Mouse (Mus musculus): ENCODE data around the gene Ahdc1.

DNA sequence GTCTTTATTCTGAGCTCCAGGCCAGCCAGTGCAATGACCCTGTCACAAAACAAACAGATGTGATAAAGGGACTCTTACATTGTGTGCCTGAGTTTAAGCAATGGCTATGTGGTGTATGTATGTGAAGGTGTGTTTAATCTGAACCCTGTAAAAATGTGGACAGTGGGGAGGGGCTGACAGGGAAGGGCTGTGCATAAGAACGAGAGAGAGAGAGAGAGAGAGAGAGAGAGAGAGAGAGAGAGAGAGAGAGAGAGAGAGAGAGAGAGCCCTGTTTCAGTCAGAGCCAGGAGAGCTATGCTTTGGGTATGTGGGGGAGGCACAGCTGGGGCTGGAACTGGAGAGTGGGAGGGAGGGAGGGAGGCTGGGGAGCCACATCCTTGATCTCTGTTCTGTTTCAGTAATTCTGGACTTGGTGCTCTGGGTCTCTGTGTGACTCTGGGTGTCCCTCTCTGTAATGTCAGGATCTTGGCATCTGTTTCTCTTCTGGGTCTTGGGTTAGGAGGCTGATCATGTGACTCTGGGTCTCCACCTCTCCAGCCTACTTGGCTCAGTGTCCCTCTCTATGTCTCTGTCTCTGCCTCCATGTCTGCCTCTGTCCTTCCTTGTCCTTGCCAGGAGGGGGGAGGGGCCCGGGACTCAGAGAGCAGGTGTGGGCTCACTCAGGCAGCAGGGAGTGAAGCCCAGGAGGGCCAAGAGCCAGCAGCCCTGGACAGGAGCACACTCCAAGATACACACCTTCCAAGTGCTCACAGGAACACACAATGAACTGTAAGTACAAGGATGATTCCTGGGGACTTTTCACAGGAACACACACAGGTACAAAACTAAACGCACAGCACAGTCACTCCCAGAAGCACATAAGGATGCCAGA, 73.2 kb downstream of the Ahdc1 start:
- TF ChIP-seq GATA1 (IDR thresholded peaks at IDR 0.05; ENCODE audit: borderline replicate concordance, low read length) (no peak), CTCF (IDR thresholded peaks at IDR 0.05; ENCODE audit: low read depth, low read length) (no peak)

All from G1E (cell line).